Mouse (Mus musculus) midbrain, postnatal 0 days (tissue): ENCODE results near the gene Slc35a3. TPM values are rescaled to one million over a fixed set of nuclear protein-coding genes. Genes with fewer than 3 reads are reported as not detected.
A peak's percentile ranks its signal among the peaks of the same experiment; 100 is the strongest.
"Not testable (repeated sequence)": the region's sequence is repeated elsewhere in the genome, so short reads cannot be mapped to it uniquely, and the experiment has no call there.

Source experiments
- ATAC-seq: fragments of 200-750 bp; cut with Nextera tagmentation; 2 replicates; pipeline ENCODE4 v1.8.0; 2017; ENCODE audit warnings: moderate number of reproducible peaks, mild to moderate bottlenecking, moderate TSS enrichment, moderate library complexity; ENCODE audit not compliant: low FRiP score
- DNase-seq: peaks from one replicate; pipeline ENCODE4 v3.0.0-alpha.2; 2015; ENCODE audit warnings: low spot score
- H3K27ac ChIP-seq: fragments of 300-500 bp; sonication (generic); 2 replicates; pipeline ENCODE4 v1.5.1; 2014; ENCODE audit warnings: low read depth, mild to moderate bottlenecking, low read length, mixed read lengths
- H3K27me3 ChIP-seq: fragments of 300-500 bp; sonication (generic); 2 replicates; pipeline ENCODE4 v1.6.1; 2014; ENCODE audit warnings: low read length, control low read depth, mixed read lengths; ENCODE audit not compliant: insufficient read depth
- H3K36me3 ChIP-seq: fragments of 300-500 bp; sonication (generic); 2 replicates; pipeline ENCODE4 v1.6.1; 2014; ENCODE audit warnings: low read length, control low read depth, mixed read lengths; ENCODE audit not compliant: insufficient read depth
- H3K4me1 ChIP-seq: fragments of 300-500 bp; sonication (generic); 2 replicates; pipeline ENCODE4 v1.6.1; 2014; ENCODE audit warnings: mild to moderate bottlenecking, control low read depth, antibody characterized with exemption, low read length, mixed read lengths; ENCODE audit not compliant: insufficient read depth
- H3K4me2 ChIP-seq: fragments of 300-500 bp; sonication (generic); 2 replicates; pipeline ENCODE4 v1.6.1; 2014; ENCODE audit warnings: low read depth, mild to moderate bottlenecking, low read length, mixed read lengths; ENCODE audit not compliant: poor library complexity, severe bottlenecking
- H3K4me3 ChIP-seq: fragments of 300-500 bp; sonication (generic); 2 replicates; pipeline ENCODE4 v1.5.1; 2014; ENCODE audit warnings: low read depth, mild to moderate bottlenecking, low read length, moderate library complexity
- H3K9ac ChIP-seq: fragments of 300-500 bp; sonication (generic); replicated peaks from 2 replicates; pipeline ENCODE4 v1.6.1; 2014; ENCODE audit warnings: mild to moderate bottlenecking, low read length, moderate library complexity, mixed read lengths; ENCODE audit not compliant: poor library complexity, severe bottlenecking
- H3K9me3 ChIP-seq: fragments of 300-500 bp; sonication (generic); 2 replicates; pipeline ENCODE4 v1.6.1; 2016; ENCODE audit warnings: low read length, control low read depth
- CTCF ChIP-seq: IDR thresholded peaks from 2 replicates; pipeline ENCODE4 v1.5.1; 2016; ENCODE audit warnings: antibody characterized with exemption, mild to moderate bottlenecking
- WGBS: fragments of 180-500 bp; shearing (Covaris S2); extraction: QIAGEN DNeasy Blood & Tissue Kit; methylation state at CpG from one replicate; pipeline ENCODE4 v1.1.7; 2014; 5-methylcytosine and 5-hydroxymethylcytosine counted together
- polyA plus RNA-seq: library from polyadenylated mRNA; unstranded; fragments of >200 nt; fragmentation: Nextera tagmentation; extraction: Ambion mirVana; gene quantifications from 2 replicates; pipeline ENCODE4 v1.2.1, GENCODE M21; 2015
- total RNA-seq: library from RNA; depleted of rRNA; stranded (reverse); fragments of >200 nt; gene quantifications from 2 replicates; pipeline ENCODE4 v1.2.3, GENCODE M21; 2014; rRNA removed

Gene Slc35a3
- total RNA-seq (18.9 and 23.9 TPM in 2 replicates), polyA plus RNA-seq (5.4 and 6.2 TPM in 2 replicates)

DNA sequence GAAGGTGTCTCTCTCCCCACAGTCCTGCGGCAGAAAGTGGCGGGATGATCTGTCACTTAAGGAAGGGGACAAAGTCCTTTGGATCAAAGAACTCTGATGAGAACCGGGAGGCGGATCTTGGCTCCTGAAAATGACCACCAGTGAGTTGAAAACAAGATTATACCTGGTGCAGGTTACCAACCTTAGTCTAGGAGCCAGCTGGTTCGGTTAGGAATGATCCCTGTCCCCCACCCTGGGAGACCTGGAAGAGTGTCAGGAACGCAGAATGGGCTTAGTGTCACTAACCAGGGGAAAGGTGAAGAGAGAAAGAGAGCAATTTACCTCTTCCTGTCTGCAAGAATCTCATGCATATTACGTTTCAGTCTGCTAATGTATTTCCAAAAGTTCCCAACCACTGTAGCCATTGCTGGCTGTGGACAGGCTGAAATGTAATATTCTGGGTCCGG is at the start of gene Slc35a3:
TSS of gene Slc35a3 (minus strand) at position 396 of the 446 bp plus-strand sequence.
- Histone ChIP-seq H3K4me2 (peak within 1 kb of the TSS; percentile 81), H3K27me3 (no peaks in the 10 kb centered on the region), H3K9me3 (no peaks in the 10 kb centered on the region), H3K9ac (peak within 1 kb of the TSS; percentile 93), H3K36me3 (no peaks in the 10 kb centered on the region), H3K27ac (peak within 1 kb of the TSS; percentile 78), H3K4me3 (peak within 1 kb of the TSS; percentile 96), H3K4me1 (peaks cover 7% of the 10 kb centered on the region)
- TF ChIP-seq CTCF = no peak
- ATAC-seq (peak; percentile 24), DNase-seq (no peak)
- WGBS = 3% methylated on average over 8 of the region's 8 CpGs

DNA sequence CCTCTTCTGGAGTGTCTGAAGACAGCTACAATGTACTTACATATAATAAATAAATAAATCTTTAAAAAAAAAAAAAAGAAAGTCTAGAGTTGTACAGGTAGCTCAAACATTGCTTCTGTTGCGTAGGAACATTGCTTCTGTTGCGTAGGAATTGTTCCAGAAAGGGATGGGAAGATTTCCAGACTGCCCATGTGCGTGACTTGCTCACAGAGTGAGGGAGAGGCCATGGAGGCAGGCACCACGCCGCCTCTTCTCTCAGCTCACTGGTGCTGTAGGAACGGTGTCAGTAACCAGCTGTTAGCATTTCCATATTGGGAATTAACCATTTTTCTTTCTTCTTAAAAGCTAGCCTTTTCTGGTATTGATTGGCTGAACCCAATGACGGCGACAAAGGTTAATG is 40.2 kb upstream of the Slc35a3 start:
- no peak for TF ChIP-seq CTCF
- H3K27me3 ChIP-seq = no peaks in the 10 kb centered on the region
- no peak overlapping the region for H3K27ac ChIP-seq
- peaks cover 33% of the 10 kb centered on the region for H3K36me3 ChIP-seq
- no peaks in the 10 kb centered on the region for H3K4me1 ChIP-seq
- 93% methylated on average over 8 of the region's 8 CpGs for WGBS
- no peak overlapping the region for H3K4me2 ChIP-seq
- H3K9me3 ChIP-seq = no peaks in the 10 kb centered on the region
- no peak overlapping the region for H3K9ac ChIP-seq
- ATAC-seq (no peak), DNase-seq (no peak)
- H3K4me3 ChIP-seq = no peak overlapping the region

DNA sequence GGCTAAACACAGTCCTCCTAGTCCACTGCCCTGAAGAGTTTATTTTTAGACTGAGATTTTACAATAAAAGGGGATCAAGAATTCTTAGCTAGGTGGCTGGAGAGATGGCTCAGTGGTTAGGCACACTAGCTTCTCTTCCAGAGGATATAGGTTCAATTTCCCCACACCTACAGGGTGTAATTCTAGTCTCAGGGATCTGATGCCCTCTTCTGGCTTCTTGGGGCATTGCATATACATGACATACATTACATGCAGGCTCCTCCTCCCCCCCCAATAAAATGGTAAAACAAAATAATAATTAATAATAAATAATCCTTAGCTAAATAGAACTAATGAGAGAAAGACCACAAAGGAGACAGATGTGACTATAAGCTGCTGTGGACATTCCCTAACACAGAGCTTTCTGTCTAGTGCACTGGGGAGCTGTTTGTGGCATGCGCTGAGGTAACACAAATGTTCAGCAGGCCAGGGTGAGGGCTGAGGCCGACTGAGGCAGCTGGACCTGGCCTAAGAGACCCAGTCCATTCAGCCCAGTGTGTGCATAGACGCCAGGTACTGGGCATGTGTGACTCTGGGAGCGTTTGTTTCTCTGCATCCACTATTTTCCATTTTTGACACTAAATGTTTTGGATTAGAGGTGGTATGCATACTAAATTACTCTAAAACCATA is 38.7 kb upstream of the Slc35a3 start:
- 0 out of 2 replicates have a peak, but pooled peaks have one; percentile 62 for ATAC-seq
- no peaks in the 10 kb centered on the region for H3K4me1 ChIP-seq
- 87% methylated on average over 4 of the region's 4 CpGs for WGBS
- DNase-seq = peak; percentile 46
- no peaks in the 10 kb centered on the region for H3K27me3 ChIP-seq
- TF ChIP-seq CTCF = peak; percentile 78
- H3K9ac ChIP-seq = no peak overlapping the region
- no peak overlapping the region for H3K27ac ChIP-seq
- no peaks in the 10 kb centered on the region for H3K9me3 ChIP-seq
- peaks cover 23% of the 10 kb centered on the region for H3K36me3 ChIP-seq
- no peak overlapping the region for H3K4me3 ChIP-seq
- no peak overlapping the region for H3K4me2 ChIP-seq

DNA sequence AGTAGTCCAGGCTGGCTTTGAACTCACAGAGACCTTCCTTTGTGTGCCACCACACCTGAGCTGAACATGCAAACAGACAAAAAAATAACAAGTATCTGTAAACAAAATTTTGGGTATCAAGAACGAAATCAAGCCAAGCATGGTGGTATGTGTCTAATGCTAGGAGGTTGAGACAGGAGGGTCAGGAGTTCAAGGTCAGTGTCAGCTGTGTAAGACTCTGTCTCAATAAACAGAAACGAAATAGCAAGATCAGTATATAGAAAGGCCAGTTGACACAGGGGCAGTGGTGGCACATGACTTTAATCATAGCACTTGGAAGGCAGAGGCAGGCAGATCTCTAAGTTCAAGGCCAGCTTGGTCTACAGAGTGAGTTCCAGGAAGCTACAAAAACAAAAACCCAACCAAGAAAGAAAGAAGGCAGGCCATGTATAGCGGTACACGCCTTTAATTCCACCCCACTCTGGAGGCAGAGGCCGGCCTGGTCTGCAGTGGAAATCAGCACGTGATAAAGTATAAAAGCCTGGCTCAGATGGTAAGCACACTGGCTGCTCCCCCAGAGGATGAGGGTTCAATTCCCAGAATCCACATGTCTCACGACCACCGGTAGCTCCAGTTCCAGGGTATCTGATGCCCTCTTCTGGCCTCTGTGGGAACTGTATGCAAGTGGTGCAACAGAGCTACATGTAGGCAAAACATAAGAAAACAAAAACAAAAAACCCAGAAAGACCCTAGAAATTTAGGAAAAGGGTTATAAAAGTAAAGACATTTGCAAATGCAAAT is 36.0 kb upstream of the Slc35a3 start:
- peak; percentile 74 for TF ChIP-seq CTCF
- no peak for ATAC-seq
- H3K4me3 ChIP-seq = no peak overlapping the region

DNA sequence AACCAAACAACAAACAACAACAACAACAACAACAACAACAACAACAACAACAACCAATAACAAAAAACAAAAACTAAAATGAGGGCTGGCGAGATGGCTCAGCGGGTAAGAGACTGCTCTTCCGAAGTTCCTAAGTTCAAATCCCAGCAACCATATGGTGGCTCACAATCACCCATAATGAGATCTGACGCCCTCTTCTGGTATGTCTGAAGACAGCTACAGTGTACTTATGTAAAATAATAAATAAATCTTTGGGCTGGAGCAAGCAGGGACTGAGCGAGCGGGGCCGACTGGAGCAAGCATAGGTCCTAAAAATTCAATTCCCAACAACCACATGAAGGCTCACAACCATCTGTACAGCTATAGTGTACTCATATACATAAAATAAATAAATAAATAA is 35.0 kb upstream of the Slc35a3 start:
- ATAC-seq, H3K9ac ChIP-seq, H3K4me3 ChIP-seq, H3K4me1 ChIP-seq, H3K4me2 ChIP-seq, H3K27ac ChIP-seq, H3K9me3 ChIP-seq, H3K27me3 ChIP-seq, DNase-seq: not testable (repeated sequence)
- H3K36me3 ChIP-seq = peaks cover 19% of the 10 kb centered on the region
- 89% methylated on average over 7 of the region's 7 CpGs for WGBS
- TF ChIP-seq CTCF = peak; percentile 20; the same call in 1 of the 2 replicates

More for the DNA sequence above, 36.0 kb upstream of the Slc35a3 start:
- H3K4me1 ChIP-seq = no peaks in the 10 kb centered on the region
- H3K36me3 ChIP-seq = peaks cover 12% of the 10 kb centered on the region
- 56% methylated on average over 8 of the region's 8 CpGs for WGBS
- no peak overlapping the region for H3K9ac ChIP-seq
- no peak overlapping the region for H3K27ac ChIP-seq
- H3K9me3 ChIP-seq = no peaks in the 10 kb centered on the region
- peak; percentile 43 for DNase-seq
- H3K4me2 ChIP-seq = no peak overlapping the region
- H3K27me3 ChIP-seq = no peaks in the 10 kb centered on the region

DNA sequence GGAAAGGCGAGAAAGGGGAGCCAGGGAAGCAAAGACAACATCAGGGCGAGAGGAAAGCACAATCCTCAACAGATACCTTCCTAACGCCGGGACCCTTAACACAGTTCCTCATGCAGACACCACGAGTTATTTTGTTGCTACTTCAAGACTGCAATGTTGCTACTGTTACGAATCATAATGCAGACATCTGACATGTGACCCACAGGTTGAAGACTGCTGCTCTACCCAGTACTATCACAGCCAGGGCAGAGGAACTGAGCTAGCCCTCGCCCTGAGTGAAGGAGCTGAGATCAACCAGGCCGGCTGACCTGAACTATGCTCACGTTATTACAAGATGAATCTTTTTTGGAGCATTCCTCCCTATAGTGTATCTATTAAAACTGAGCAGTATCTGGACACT is 28.3 kb upstream of the Slc35a3 start:
- Histone ChIP-seq H3K9ac (no peak overlapping the region), H3K4me3 (no peak overlapping the region), H3K36me3 (peaks cover 8% of the 10 kb centered on the region), H3K27ac (no peak overlapping the region), H3K4me2 (no peak overlapping the region), H3K4me1 (no peaks in the 10 kb centered on the region), H3K27me3 (no peaks in the 10 kb centered on the region), H3K9me3 (no peaks in the 10 kb centered on the region)
- no peak for TF ChIP-seq CTCF
- DNase-seq = no peak
- ATAC-seq = no peak
- 85% methylated on average over 9 of the region's 9 CpGs for WGBS
